Mouse (Mus musculus) spleen, adult 12 weeks (tissue): ENCODE measurements at regions not wholly inside any gene's neighbourhood (a gene's known extent, or its start where the extent isn't known, plus 50 kb on each side); places are given as distances from the start of the nearest gene placed in this dataset.

Experiments used
- DNase-seq: peaks from one replicate; pipeline ENCODE4 v3.0.0; 2022; ENCODE audit warnings: low spot score

DNA sequence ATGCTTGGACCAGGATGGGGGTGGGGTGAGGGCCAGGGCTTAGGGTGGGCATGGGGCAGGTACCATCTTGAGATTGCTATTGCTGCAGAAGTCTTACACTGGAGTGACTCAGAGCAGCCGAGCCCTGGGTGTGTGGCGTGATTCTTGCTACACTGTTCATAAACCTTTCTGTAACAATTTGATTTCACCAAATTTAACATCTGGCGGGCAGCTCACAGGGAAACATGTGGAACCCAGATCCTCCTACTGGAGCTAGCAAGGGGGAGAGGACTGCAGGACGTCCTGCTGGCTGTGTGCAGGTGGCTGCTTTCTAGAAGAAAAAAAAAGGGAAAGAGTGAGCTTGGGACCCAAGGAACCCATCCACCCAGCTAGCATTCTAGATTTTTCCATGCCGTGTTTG is 719.7 kb downstream of the Vrk1 start:
- no peak for DNase-seq

DNA sequence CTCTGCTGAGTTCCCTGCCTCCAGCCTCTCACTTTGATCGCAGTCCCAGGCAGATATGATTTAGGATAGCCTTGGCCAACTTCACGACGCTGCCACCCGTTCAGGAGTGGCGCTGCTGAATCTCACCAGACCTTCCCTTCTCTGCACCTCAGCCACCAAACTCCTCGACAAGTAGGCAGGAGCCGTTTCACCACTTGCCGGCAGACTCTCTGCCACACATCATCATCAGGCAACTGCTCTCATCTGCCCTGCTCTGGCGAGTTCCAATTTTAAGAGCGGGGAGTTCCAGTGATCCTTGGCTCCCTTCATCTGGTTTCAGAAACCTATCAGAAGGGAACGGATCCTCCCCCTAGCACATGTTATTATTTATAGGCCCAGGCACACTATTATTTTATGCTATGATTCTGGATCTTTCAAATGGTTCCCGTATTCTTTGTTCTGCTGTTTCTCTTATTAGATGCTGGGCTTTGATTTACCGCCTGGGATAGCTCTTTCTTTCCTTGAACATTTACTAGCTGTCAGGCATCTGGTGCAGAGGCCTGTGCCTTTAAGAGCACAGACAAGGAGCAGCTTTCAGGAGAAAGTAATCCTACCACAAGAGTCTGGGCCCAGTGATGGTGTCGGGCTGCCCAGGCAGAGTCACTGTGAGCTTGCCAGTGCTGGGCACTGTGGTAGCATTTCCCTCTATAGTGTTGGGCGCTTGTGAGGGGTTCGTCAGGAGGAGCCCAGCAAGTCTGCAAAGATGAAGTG is 722.3 kb downstream of the Vrk1 start:
- DNase-seq = no peak

DNA sequence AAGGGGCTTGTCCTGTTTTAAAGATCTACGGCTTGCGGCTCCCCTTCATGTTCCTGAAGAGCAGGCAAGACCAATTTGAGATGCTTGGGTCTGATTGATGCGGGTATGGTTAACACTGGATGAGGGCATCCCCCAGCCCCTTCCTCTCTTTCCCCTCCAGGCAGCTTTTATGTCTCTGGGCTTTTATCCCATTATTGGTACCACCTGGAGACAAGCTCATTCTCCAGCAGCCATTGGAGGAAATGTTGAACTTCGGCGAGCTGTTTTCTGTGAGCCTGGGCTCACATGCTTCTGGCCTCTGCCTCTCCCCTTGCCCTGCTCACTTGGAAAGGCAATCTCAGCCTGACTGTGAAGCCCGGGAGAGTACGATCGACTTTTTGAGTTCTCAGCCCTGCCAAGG is 738.7 kb downstream of the Vrk1 start:
- DNase-seq = no peak

DNA sequence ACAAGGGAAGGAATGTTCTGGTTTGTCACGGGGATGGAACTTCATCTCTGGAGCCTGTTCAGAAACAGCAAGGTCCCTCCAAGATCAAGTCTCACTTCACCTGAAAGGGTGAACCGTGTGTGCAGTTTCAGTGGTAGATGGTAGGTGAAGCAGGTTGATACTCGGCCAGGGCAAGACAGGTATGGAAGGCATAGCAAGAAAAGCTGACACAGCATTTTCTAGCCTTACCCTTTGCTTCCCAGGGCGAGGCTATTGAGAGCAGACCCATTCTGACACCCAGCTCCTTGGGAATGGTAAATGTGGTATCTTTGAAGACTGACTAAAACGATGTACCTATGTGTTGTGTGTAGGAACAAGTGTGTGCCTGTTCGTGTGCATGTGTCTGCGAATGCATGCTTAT is 724.9 kb upstream of the 3110018I06Rik start:
- no peak for DNase-seq

DNA sequence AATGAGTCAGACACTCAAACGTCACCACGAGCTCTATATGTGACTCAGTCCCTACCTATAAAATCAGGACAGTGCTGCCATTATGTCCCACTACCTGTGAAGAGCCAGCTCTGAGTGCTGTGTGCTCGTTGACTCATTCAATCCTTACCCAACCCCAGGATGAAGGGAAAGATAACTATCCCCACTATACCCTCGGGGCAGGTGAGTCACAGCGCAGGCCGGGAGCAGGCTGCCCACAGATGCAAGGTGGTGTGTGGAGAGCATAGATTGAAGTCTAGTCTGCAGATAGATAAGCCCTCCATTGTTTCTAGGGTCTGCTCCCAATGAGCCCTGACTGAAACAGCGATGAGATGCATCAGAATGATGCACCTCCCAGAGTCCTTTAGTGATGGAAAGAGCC is 723.9 kb upstream of the 3110018I06Rik start:
- DNase-seq = no peak

DNA sequence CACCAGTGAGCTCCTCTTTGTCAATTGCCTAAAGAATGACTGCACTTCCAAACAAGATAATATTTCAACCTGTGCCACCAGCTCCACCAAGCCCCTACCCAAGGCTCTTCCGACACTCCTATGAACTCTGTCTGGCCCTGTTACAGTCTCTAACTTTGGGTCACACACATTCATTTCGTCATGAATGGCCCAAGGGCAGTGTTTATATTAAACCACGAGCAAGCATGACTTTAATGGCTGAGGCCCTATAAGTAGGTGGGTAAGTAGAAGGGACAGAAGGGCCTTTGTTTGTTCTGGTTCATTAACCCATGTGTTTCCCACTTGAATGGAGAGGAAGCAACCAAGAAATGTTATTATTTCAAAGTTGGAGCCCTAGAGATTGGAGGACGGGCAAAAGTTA is 714.9 kb upstream of the 3110018I06Rik start:
- no peak for DNase-seq

DNA sequence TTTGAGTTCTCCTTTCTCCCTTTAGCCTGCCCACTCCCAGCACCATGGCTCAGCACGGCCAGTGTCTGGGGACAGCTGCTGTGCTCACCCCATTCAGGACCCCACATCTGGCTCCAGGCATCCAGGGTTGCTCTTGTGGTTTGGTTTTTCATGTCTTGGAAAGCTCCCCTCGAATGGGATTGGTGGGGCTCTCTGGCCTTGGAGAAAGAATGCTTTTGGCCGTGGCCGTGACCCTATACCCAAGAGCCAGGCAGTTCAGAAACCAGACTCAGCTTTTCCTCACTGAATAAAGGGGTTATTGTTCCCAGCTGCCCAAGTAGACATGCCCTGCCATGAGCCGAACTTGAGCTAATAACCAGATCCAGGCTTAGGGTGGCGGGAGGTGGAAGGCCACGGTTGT is 691.8 kb upstream of the 3110018I06Rik start:
- DNase-seq = no peak

DNA sequence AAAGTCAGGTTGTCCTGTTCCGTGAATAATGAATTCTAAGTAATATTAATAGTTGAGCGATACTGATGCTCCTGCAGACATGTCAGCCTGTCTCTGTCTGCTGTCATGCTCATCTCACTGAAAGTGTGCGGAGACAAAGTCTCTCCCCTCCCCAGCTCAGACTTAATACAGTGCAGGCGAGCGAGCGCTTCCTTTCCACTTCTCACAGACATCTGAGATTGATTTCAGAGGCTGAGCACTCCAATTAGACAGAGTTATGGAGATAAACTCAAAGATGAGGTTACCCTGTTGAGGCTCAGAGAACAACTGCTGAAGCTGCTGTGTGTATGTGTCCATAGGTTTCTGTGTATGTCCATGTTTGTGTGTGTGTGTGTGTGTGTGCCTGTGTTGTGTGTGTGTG is 668.7 kb upstream of the 3110018I06Rik start:
- no peak for DNase-seq

DNA sequence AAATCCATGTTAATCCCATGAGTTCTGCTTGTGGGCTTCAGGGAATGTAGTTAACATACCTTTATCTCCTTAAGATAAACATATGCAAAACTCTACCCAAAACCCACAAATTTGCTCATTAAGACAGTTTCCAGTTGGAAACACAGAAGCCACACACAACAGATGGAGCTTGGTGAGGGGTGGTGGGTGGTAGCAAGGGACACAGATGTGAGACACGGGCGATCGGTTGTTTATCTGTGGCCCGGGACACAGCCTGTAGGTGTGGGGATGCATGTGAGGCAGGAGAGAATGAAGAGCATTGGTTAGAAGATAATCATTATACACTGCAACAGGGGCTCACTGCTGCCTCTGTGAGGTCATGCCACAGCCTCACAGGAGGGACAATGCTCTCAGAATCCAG is 666.1 kb upstream of the 3110018I06Rik start:
- no peak for DNase-seq

DNA sequence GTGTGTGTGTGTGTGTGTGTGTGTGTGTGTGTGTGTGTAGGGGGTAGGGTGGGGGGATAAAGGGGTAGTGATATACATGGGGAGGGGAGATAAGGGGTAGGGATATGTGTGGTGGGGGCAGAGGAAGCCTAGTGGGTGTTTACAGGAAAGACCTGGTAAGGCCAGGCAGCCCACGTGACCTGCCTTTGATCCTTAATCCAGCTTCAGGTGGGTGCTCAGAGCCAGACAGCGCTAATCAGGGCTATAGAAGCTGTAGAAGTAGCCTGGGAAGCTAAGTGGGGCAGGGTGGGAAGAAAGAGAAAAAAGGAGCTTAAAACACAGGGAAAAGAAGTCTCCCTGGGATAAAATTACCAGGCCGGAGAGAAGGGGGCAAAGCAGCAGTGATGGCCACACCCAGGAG is 659.9 kb upstream of the 3110018I06Rik start:
- DNase-seq = no peak

DNA sequence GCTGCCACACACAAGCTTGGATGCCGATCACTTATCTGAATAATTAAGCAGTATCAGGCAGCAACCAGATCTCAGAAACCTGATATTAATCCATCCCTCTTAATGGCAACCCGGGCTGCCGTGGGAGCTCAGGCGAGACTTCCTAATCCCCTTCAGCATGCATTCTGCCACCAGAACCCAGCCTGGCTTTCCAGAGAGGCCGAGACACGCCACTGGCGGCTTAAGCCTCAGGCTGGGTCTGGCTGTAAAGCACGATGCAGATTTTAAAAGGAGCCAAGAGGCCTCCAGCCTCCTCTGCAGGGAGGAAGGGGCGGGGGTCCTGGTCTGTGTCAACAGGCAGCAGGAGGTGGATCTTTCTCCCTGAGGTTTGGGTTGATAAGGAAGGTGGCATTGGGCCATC is 659.1 kb upstream of the 3110018I06Rik start:
- DNase-seq = no peak

DNA sequence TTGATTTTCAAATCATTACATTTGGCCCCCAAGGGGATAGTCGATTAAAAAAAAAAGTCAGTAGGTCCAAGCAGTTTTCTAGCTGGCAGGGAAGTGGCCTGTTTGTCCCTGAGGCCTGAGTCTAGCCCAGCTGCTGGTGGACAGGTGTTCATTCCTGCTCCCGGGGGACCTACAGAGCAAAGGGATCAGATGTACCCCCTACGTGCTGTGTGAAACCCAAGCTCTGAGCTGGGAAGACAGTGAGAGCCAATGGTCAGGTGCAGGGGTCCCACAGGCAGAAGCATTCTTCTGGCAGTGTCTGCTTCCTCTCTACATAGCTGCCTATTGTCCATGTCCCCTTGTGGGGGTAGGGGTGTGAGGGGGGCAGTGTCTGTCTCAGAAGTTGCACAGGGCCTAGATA is 653.2 kb upstream of the 3110018I06Rik start:
- no peak for DNase-seq

DNA sequence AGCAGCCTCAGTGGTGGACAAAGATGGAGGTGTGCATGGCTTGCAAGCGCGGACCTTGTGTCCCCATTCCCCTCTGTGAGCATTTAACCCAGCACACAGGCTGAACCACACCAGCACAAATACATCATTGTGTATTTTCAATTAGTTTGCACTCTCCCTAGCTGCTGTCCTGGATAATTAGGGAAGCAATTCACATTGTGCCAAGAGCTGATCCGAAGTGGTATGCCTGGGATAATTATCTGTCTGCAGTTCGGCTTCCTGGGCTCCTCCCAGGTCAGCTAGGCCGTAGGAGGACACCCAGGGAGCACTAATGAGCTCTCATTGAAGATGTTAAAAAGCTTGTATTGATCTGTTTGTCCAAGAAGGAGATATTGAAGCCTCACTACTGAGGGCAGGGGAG is 648.8 kb upstream of the 3110018I06Rik start:
- no peak for DNase-seq

DNA sequence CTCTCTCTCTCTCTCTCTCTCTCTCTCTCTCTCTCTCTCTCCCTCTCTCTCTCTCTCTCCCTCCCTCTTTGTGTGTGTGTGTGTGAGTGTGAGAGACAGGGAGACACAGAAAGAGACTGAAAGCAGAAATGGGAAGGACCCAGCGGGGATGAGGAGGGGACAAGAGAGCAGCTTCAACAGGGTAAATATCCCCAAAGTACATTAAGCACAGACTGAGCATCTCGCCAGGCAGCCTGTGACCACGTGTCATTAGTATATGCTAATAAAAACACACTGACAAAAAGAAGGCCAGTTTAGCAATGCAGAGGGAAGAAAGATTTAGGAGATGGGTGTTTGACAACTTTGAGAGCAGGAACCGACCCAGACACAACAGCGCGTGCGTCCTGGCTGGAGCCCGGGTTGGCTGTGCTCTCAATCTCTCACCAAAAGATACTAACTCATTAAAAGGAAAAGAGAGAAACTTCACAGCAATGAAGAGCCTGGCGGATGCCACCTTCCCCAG is 648.2 kb upstream of the 3110018I06Rik start:
- DNase-seq = no peak

DNA sequence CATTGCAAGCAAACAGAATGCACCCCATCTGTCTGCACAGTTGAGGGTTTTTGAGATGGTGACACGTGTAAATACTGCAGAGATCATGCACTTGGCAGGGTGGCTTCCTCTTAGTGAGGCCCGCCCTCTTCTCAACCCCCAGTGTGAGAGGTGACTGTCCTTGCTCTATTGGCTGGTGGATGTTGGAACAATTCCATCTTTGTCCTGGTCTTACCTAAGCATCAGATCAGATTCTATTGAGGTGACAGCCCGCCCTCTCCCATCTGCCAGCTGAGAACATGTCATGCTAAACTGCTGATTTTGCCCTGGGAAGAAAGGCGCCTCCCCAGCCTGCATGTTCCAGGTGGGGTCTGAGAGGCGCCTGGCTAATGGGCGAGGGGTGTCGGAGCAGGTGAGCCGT is 646.4 kb upstream of the 3110018I06Rik start:
- DNase-seq = no peak

DNA sequence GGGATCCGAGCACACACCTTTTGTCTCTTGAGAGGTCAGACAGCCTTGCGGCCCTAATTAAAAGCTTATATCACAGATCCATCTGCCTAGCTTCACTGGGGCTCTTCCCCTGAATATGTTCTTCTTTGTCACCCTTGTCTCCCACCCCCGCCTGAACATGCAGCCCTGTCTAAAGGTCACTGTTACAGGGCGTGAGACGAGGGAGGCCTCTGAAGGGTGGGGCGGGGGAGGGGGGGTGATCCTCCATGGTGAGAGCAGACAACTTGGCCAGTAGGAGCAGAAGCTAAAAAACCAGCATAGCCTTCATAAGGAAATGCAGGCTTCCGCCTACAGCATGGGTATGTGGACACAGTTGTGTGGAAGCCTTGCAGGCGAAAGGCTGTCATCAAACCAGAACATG is 646.0 kb upstream of the 3110018I06Rik start:
- no peak for DNase-seq

DNA sequence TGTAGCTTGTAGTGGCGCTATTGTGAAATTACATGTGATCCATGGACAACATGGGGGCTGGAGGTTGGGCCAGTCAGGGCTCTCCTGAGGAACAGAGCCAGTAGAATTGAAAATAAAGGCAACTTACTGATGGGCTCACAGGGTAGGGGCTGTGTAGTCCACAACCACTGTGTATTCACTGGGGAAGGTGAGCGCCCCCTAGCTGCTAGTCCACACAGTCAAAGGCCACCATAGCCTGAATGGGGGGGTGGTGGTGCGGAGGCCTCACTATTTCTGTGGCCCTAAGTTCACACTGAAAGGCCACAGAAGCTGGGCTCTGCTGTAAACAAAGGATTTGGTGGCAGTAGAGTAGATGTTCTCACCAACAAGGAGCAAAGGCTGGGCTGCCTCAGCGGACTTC is 636.8 kb upstream of the 3110018I06Rik start:
- DNase-seq = no peak

DNA sequence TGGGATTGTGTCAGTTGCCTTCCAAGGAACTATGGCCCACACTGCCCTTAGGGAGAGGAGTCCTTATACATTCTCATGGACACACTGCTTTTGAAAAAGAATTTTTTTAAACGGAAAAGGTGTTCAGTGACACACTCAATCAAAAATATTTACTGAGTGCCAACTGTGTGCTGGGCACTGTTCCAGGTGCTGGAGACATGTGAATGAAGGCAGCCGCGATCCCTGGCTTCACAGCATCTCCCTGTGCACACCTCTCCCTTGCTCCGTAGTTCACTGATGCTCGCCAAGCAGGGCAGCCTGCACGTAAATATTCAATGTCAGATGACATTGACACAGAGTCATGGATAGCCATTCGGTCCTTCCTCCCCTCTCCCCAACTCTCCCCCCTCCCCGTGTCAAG is 635.7 kb upstream of the 3110018I06Rik start:
- DNase-seq = no peak

DNA sequence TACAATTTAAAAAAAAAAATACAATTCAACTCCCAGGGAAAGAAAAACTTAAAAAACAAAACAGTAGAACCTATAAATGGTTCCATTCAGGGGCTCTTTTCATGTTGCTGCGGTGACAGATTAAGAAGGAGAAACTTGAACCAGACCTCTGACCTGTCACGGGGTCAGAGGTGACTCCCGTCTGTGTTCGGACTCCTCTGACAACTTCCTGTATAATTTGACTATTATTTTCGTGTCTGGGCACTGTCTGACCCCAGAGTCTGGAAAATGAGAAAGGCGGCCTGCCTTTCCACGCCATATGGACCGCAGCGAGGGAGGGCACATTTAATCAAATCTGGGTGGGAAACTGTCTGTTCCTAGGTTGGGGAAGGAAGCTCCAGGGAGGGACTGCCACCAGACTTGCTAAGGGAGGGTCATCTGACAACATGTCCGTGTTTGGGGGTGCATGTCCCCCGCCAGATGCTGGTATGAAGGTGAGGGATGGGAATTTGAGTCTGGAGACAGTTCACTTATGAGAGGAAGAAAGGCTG is 634.7 kb upstream of the 3110018I06Rik start:
- DNase-seq = no peak

DNA sequence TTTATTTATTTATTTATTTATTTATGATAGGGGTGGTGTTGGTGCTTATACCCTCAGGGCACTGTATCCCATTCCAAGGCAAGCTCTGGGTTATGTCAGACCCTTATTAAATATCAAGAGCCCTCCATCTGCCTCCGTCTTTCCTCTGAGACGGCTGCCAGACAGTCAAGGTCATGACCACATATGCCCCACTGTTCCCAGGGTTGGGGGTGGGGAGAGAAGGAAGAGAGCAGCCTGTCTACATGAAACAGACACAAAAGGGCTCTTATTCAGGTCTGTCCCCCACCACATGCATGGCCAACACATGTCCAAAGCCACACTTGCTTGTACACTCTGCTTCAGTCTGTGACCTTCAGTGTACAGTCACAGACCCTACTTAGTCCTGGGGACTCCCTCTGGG is 632.9 kb upstream of the 3110018I06Rik start:
- no peak for DNase-seq

DNA sequence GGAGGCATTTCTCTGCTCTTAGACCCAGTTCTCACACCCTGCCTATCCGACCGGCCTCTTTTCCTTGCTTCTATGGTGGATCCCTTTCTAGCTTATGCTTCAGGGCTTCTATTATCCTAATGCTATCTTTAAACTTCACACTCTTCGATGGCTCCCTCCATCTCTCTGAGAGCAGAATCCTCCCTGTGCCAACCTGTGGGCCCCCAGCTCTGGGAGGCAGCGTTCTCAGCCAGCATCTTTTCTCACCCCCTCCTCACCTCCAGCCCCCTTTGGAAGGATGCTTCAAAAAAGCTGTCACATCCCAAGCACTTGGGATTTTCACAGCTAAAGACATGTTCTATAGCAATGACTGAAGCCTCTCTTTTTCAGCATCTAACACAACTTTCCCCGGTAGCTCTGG is 626.8 kb upstream of the 3110018I06Rik start:
- DNase-seq = no peak

DNA sequence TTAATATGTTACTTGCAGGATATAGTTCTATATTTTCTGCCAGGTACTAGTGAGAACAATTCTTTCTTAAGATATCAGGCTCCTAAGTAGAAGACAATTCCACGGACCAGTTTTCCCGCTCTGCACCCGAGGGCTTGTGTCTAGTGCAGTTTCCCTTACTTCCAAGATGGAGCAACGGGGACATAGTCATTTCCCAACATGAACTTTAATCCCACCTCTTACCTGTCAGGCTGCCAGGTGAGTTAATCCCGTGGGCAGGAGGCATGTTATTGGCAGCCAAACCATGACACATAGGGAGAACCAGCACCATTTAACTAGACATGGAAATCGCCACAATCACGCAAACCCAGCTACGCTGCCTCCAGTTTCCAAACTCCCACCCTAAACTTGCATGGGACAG is 624.4 kb upstream of the 3110018I06Rik start:
- DNase-seq = no peak

DNA sequence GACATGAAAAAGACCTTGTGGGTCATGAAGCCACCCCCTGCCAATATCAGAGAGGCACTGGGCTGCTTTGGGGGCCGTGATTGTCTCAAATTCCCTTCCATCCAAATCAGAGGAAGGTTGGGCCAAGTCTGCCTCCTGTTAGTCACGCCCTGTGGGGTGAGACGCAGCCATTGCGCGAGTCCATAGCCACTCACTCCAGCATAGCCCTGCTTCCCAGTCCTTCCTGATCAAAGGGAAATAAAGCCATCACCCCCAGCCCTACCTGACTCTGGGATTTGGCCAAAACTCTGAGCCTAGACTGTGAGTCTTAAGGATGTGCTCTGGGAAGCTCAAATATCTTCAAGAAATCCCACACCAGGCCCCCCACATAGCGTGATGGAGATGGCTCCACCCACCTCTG is 620.4 kb upstream of the 3110018I06Rik start:
- no peak for DNase-seq

DNA sequence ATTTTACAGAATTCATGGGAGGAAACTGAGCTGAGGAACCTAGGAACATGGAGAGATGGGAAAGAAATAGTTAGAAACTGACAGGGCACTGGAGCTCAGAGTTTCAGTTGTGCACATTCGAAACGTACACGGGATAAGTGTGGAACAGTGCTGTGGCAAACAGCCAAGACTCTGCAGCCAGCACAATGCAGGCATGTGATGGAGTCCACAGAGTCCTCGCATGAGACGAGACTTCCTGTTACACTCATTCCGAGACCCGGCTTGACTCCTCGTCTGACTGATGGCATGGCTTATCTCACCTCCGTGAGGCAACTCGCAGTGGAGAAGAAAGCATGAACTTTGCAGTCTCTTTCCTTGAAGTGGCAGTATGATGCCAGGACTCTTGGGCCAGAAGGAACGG is 617.0 kb upstream of the 3110018I06Rik start:
- no peak for DNase-seq
